Mouse (Mus musculus) embryo, embryonic 11.5 days (tissue): ENCODE measurements around the gene Fam186a.
"Not testable (repeated sequence)": the region's sequence is repeated elsewhere in the genome, so short reads cannot be mapped to it uniquely, and the experiment has no call there.

Experiments used
- DNase-seq: peaks from one replicate; pipeline ENCODE4 v3.0.0-alpha.2; 2012; ENCODE audit warnings: low read depth, low spot score

Gene Fam186a

GRCm38 (mm10) chr15:99966961-99967360 is at the start of gene Fam186a:
Fam186a (minus strand) TSS chr15:99967061.
- no peak for DNase-seq

DNA sequence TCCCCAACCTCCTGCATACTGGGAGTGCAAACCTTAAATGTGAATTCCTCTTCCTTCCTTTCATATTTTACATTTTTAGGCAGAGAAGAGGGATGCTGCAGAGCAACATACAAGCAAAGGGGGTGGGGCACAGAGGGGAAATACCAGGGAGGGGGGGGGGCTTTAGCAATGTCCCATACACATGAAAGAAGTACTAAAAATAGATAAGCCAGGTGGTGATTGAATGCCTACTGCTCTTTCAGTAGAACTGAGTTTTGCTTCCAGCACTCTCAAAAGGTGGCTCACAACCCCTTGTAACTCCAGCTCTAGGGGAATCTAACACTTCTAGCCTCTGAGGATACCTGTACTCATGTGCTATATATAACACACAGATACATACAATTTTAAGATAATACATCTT is 39.3 kb upstream of the Fam186a start:
- no peak for DNase-seq

DNA sequence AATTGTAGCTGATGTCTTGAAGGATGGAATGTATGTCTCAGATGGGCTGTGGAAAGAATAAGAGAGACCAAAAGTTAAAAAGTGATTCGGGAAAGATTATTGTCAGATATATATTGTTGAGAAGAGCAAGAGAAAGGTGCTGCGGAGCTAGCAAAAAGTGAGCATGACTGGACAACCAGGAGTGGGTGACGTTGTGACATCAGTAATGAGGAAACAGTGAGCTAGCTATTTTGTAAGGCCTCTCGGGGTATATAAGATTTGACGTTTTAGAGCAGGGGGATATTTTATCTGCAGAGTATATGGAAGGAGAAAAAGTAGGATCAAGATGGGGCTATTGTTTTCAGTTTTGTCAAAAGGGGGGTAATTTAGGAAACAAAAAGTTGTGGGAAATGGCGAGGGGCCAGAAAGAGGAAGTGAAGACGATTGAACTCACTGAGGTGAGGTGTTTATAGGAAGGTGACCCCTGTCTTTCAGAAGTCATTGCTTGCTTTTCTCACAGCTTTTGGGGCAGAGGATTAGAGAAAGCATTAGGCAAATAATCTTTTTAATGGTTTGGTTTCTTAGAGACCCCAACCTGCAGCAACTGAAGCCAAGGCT is 37.9 kb upstream of the Fam186a start:
- no peak for DNase-seq

- DNase-seq = no peak
Measured at GRCm38 (mm10) chr15:99999390-99999789, 32.5 kb upstream of the Fam186a start.

DNA sequence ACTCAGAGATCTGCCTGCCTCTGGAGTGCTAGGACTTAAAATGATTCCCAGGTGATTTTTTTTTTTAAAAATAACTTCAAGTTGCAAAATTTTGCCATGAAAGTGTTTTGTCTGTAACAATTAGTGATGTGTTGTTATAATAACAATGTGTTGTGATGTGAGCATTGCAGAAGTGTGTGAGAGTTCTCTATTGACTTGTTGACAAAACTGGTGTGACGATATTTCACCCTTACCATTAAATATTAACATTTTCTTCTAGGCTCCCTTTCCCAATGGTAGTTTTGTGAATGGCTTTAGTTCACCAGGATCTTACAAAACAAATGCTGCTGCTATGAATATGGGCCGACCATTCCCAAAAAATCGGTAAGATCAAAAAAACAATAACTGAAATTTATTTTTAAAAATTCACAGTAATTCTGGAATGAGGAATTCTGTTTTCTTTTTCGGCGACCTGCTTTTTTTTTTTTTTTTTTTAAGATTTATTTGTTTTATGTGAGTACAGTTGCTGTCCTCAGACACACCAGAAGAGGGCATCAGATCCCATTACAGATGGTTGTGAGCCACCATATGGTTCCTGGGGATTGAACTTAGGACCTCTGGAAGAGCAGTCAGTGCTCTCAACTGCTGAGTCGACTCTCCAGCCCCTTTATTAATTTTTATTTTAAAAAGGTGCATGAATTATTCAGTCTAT is 30.4 kb upstream of the Fam186a start:
- no peak for DNase-seq

- DNase-seq = no peak
Measured at GRCm38 (mm10) chr15:99993100-99993499, 26.2 kb upstream of the Fam186a start.

DNA sequence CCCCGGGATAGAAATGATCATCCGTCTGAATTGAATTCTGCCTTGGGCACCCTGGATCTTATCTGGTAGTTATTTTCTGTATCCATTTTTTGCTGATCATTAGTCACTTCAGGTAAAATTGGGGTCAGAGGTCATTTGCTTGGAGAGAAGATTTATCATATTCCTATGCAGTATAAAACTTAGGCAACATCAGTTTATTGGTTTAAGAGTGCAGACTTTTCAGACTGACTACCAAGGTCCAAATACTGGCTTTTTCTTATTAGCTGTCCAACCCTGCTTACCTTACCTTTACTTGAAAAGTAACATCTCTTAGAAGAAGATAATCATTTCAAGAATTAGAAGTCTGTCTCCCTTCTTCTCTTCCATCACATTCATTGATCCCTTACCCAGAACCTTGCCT is 12.9 kb upstream of the Fam186a start:
- no peak for DNase-seq

DNA sequence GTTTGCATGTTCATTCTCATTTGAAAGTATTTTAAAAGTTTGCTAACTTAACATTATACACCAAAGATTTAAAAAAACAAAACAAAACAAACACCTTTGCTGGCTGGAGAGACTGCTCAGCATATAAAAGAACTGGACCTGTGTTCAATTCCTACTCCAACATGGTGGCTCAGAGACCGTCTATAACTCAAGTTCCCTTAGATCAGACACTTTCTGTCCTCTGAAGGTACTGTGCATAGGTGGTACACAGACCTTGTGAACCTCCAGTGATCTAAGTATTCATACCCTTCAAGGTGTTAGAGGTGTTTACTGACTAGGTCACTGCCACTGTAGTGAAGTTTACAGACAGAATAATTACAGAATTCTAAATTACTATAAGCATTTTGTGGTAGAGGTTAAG is 12.4 kb upstream of the Fam186a start:
- DNase-seq = no peak

DNA sequence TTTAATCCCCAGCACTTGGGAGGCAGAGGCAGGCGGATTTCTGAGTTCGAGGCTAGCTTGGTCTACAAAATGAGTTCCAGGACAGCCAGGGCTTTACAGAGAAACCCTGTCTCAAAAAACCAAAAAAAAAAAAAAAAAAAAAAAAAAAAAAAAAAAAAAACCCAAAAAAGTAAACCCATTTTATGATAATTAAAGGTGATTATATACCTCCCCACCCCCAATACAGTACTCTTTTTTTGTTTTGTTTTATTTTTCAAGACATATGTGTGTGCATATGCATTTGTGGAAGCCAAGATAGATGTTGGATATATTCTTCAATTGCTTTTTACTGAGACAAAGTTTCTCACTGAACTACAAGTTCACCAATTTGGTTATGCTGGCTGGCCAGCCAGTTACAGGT is 9.3 kb upstream of the Fam186a start:
- not testable (repeated sequence) for DNase-seq

DNA sequence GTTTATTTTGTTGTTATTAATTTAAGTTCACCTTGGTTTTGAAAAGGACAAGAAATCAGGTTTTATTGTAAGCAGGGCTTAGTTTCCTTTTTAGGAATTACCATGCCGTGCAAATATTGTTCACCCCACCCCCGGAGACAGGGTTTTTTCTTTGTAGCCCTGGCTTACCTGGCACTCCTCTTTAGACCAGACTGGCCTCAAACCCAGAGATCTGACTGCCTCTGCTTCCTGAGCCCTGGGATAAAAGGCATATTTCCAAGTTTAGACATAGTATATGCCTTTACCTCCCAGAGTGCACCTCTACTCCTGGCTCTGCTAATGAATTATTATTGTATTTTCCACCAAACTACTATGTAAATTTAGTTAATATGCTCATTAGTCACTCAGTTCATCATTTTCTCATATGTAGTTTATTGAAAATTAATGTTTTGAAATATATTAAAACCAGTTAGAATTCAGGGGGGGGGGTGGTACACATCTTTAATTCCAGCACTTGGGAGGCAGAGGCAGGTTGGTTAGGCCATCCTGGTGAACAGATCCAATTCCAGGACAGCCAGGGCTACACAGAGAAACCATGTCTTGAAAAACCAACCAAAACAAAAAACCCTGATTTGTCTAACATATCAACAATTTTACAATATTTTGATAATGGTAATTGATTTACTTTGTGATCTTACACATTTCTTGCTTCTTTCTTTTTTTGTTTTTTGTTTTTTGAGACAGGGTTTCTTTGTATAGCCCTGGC is 7.8 kb upstream of the Fam186a start:
- no peak for DNase-seq

GRCm38 (mm10) chr15:99972989-99973911 is 6.4 kb upstream of the Fam186a start:
- peak; percentile 73 for DNase-seq

GRCm38 (mm10) chr15:99972361-99972988 is 5.6 kb upstream of the Fam186a start:
- DNase-seq = peak; percentile 89

DNA sequence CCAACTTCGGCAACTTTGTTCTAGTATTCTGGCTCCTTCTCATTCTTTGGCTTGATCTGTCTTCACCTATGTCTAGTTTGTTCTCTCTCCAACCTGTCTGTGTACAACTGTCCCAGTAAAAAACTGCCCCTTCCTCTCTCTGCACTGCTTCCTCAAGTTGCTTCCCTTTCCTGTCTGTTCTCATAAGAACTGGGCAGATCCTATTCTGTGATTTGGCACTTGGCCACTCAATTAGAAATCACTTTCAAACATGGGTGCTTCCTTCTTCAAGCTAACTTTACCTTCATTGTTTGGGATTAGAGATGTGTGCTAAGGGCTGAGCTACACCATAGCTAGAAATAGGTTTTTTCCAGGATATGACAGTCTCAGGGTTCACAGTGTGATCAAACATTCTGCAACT is 3.7 kb upstream of the Fam186a start:
- no peak for DNase-seq

- not testable (repeated sequence) for DNase-seq
Measured at GRCm38 (mm10) chr15:99969765-99970164, 2.9 kb upstream of the Fam186a start, which contains the start of gene Larp4. Larp4 (plus strand) TSS chr15:99970065.

DNA sequence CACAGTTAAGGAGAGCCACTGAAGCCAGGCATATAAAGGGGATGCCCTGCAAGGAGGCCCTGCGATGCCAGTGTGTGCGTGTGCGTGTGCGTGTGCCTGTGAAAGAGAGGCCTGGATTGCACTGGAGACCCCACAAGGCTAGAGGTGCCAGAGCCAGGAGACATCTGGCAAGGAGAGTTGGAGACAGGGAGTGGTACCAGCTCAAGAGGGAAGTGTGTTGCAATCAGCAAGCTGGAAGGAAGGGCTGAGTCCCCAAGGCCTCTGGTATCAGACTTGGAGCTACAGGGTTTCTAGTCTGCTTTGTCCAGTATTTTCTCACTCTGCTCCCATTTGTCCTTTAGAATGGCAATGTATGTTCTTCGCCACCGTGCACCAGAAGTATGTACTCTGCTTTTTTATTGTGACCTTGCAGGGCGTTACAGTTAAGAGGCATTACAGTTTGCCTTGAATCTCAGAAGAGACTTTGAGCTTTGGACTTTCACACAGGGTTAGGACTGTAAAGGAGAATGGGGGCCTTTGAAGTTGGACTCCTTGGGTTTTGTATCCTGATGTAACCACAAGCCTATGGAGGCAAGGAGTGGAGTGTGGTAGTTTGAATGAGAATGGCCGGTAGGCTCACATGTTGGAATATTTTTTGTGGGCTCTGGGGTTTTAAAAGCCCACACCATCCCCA is 1.6 kb downstream of the Fam186a start:
- no peak for DNase-seq

DNA sequence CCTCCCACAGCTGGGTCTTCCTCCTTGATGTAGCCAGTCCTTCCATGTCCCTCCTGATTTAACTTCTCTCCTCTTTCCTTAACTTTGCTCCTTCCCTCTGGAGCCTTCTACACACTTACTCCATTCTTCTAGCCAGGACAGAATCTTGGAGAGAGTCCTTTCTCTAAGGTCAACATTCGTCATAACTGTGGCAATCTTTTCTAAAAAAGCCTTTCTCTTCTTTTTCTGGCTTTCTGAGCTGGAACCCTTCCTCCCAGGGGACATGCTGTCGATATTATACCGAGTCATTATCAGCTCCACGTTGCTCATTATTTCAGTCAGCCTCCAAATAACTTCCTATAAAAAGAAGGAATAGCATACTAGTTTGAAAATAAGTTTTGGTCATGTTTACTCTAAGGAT is 11.5 kb downstream of the Fam186a start:
- DNase-seq = no peak

- DNase-seq = no peak
Measured at GRCm38 (mm10) chr15:99940970-99941630, 25.8 kb downstream of the Fam186a start.

GRCm38 (mm10) chr15:99940426-99940825 is 26.4 kb downstream of the Fam186a start:
- DNase-seq = no peak

DNA sequence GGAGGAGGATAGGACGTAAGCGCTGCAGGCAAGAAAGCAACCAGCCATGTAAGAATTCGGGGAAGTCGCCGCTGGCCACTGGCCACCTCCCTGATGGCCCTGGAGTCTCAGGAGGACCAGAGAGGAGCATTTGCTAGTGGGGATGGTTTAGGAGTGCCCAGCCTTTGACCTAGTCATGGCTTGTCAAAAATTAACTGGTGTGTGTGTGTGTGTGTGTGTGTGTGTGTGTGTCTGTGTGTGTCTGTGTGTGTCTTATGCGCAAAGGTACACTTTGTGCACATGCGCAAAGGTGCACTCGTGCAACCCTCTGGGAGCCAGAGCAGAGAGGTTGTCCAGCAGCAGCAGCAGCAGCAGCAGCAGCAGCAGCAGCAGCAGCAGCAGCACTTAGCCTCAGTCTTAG is 29.0 kb downstream of the Fam186a start:
- DNase-seq = no peak

- DNase-seq = no peak
Measured at GRCm38 (mm10) chr15:99936659-99937058, 30.2 kb downstream of the Fam186a start.
